Mouse (Mus musculus) embryonic facial prominence, embryonic 14.5 days (tissue): ENCODE data around the gene Mcat. TPM values are rescaled to one million over a fixed set of nuclear protein-coding genes. Genes with fewer than 3 reads are reported as not detected.

Experiments
- ATAC-seq: fragments of 200-750 bp; cut with Nextera tagmentation; 2 replicates; pipeline ENCODE4 v1.8.0; 2017; ENCODE audit warnings: low read depth, moderate number of reproducible peaks, moderate TSS enrichment
- DNase-seq: peaks from one replicate; pipeline ENCODE4 v3.0.0-alpha.2; 2015; ENCODE audit warnings: low spot score
- H3K27ac ChIP-seq: fragments of 300-500 bp; sonication (generic); replicated peaks from 2 replicates; pipeline ENCODE4 v1.5.1; 2014; ENCODE audit warnings: low read depth, mild to moderate bottlenecking, low read length, moderate library complexity
- H3K27me3 ChIP-seq: fragments of 300-500 bp; sonication (generic); replicated peaks from 2 replicates; pipeline ENCODE4 v1.6.1; 2014; ENCODE audit warnings: low read length; ENCODE audit not compliant: control insufficient read depth, insufficient read depth
- H3K36me3 ChIP-seq: fragments of 300-500 bp; sonication (generic); 2 replicates; pipeline ENCODE4 v1.6.1; 2014; ENCODE audit warnings: low read length, mixed read lengths; ENCODE audit not compliant: control insufficient read depth, insufficient read depth
- H3K4me1 ChIP-seq: fragments of 300-500 bp; sonication (generic); 2 replicates; pipeline ENCODE4 v1.6.1; 2014; ENCODE audit warnings: antibody characterized with exemption, low read length; ENCODE audit not compliant: control insufficient read depth, insufficient read depth
- H3K4me2 ChIP-seq: fragments of 300-500 bp; sonication (generic); 2 replicates; pipeline ENCODE4 v1.6.1; 2014; ENCODE audit warnings: low read depth, mild to moderate bottlenecking, low read length, moderate library complexity, mixed read lengths
- H3K4me3 ChIP-seq: fragments of 300-500 bp; sonication (generic); 2 replicates; pipeline ENCODE4 v1.5.1; 2014; ENCODE audit warnings: low read depth, mild to moderate bottlenecking, low read length
- H3K9ac ChIP-seq: fragments of 300-500 bp; sonication (generic); 2 replicates; pipeline ENCODE4 v1.6.1; 2014; ENCODE audit warnings: low read depth, mild to moderate bottlenecking, low read length, moderate library complexity, mixed read lengths
- H3K9me3 ChIP-seq: fragments of 300-500 bp; sonication (generic); 2 replicates; pipeline ENCODE4 v1.6.1; 2016; ENCODE audit warnings: low read length; ENCODE audit not compliant: control insufficient read depth
- WGBS: fragments of 180-500 bp; shearing (Covaris S2); extraction: QIAGEN DNeasy Blood & Tissue Kit; methylation state at CpG from one replicate; pipeline ENCODE4 v1.1.7; 2014; 5-methylcytosine and 5-hydroxymethylcytosine counted together
- polyA plus RNA-seq: library from polyadenylated mRNA; unstranded; fragments of >200 nt; fragmentation: Nextera tagmentation; extraction: Ambion mirVana; gene quantifications from 2 replicates; pipeline ENCODE4 v1.2.1, GENCODE M21; 2014

Gene Mcat
- 34.9 and 37.1 TPM in 2 replicates for polyA plus RNA-seq

- DNase-seq (no peak), ATAC-seq (0 out of 2 replicates have a peak, but pooled peaks have one; percentile 35)
- Histone ChIP-seq H3K9me3 (no peaks in the 10 kb centered on the region), H3K4me3 (peak within 1 kb of the TSS; percentile 45), H3K36me3 (no peaks in the 10 kb centered on the region), H3K9ac (peak within 1 kb of the TSS; percentile 58), H3K4me2 (peak within 1 kb of the TSS; percentile 97), H3K27me3 (no peaks in the 10 kb centered on the region), H3K27ac (peak within 1 kb of the TSS; percentile 44), H3K4me1 (peaks cover 11% of the 10 kb centered on the region; the same call in 1 of the 2 replicates)
- WGBS = under 1% methylated on average over 19 of the region's 28 CpGs
Observed at GRCm38 (mm10) chr15:83563327-83563856, at the start of gene Mcat, which contains the start of gene Tspo. TSS of gene Mcat (minus strand) at chr15:83563787. TSS of gene Tspo (plus strand) at chr15:83563592.

GRCm38 (mm10) chr15:83607115-83607802 is 43.7 kb upstream of the Mcat start:
- H3K27ac ChIP-seq = no peak overlapping the region
- 54% methylated on average over 14 of the region's 15 CpGs for WGBS
- no peaks in the 10 kb centered on the region for H3K27me3 ChIP-seq
- H3K36me3 ChIP-seq = no peaks in the 10 kb centered on the region
- peak; percentile 61 for DNase-seq
- no peaks in the 10 kb centered on the region for H3K9me3 ChIP-seq
- no peaks in the 10 kb centered on the region for H3K4me1 ChIP-seq
- ATAC-seq = peak; percentile 49; the same call in 1 of the 2 replicates
- H3K4me3 ChIP-seq = no peak overlapping the region
- no peak overlapping the region for H3K9ac ChIP-seq
- no peak overlapping the region for H3K4me2 ChIP-seq

DNA sequence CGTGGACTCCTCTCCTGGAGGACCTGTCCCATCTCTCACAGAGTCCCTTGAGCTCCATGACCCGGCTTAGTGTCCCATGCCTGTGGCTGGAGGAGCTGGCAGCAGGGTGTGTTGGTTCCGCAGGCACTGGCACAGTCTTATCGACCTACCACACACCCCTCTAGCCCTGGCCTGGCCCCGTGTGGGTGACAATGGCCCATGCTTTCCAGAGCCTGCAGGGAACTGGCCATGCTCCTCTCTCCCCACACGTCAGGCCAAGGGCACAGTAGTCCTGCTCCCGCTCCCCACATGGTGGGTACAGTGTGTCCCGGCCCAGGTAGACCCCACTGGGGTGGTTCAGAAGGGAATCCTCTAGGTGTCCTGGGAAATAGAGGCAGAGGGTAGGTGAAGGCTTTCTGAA is 43.1 kb upstream of the Mcat start:
- Histone ChIP-seq H3K27me3 (no peaks in the 10 kb centered on the region), H3K4me2 (no peak overlapping the region), H3K27ac (no peak overlapping the region), H3K9ac (no peak overlapping the region), H3K4me1 (no peaks in the 10 kb centered on the region), H3K4me3 (no peak overlapping the region), H3K36me3 (no peaks in the 10 kb centered on the region), H3K9me3 (no peaks in the 10 kb centered on the region)
- 90% methylated on average over 8 of the region's 8 CpGs for WGBS
- ATAC-seq (no peak), DNase-seq (no peak)

DNA sequence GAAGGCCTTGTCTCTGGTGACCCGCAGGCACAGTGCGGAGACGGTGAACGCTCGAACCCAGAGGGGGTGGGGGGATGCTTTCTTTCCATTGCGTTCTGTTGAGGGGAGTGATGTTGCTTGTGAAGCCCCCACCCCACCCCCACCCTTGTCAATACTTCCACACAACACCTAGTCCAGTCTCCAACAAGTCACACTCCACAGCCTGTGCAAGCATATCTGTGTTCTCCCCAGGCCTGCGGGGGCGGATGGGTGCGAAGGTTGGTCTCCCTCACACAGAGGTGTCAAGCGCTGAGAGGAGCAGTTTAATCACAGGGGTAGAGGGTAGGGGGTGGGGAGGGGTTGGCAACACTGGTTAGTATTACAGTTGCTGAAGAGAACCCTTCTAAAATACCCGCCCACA is 42.6 kb upstream of the Mcat start:
- WGBS = 91% methylated on average over 11 of the region's 11 CpGs

GRCm38 (mm10) chr15:83603426-83603825 is 39.8 kb upstream of the Mcat start:
- 97% methylated on average over 7 of the region's 7 CpGs for WGBS
- Histone ChIP-seq H3K36me3 (no peaks in the 10 kb centered on the region), H3K4me3 (no peak overlapping the region), H3K4me1 (no peaks in the 10 kb centered on the region), H3K27me3 (no peaks in the 10 kb centered on the region), H3K9ac (no peak overlapping the region), H3K4me2 (no peak overlapping the region), H3K9me3 (no peaks in the 10 kb centered on the region), H3K27ac (no peak overlapping the region)
- no peak for DNase-seq
- ATAC-seq = no peak

More for the DNA sequence above, 42.6 kb upstream of the Mcat start:
- Histone ChIP-seq H3K4me2 (no peak overlapping the region), H3K9ac (no peak overlapping the region), H3K27me3 (no peaks in the 10 kb centered on the region), H3K4me1 (no peaks in the 10 kb centered on the region), H3K4me3 (no peak overlapping the region), H3K9me3 (no peaks in the 10 kb centered on the region), H3K27ac (no peak overlapping the region), H3K36me3 (no peaks in the 10 kb centered on the region)
- ATAC-seq (no peak), DNase-seq (no peak)

- Histone ChIP-seq H3K36me3 (no peaks in the 10 kb centered on the region), H3K4me1 (no peaks in the 10 kb centered on the region), H3K27me3 (no peaks in the 10 kb centered on the region), H3K4me2 (no peak overlapping the region), H3K9me3 (no peaks in the 10 kb centered on the region), H3K9ac (no peak overlapping the region), H3K4me3 (no peak overlapping the region), H3K27ac (no peak overlapping the region)
- 96% methylated on average over 1 of the region's 1 CpGs for WGBS
- no peak for DNase-seq
- ATAC-seq = no peak
Observed at GRCm38 (mm10) chr15:83603046-83603396, 39.4 kb upstream of the Mcat start.

- ATAC-seq = no peak
- H3K4me2 ChIP-seq = no peak overlapping the region
- no peak overlapping the region for H3K4me3 ChIP-seq
- H3K4me1 ChIP-seq = no peaks in the 10 kb centered on the region
- H3K27ac ChIP-seq = no peak overlapping the region
- no peaks in the 10 kb centered on the region for H3K36me3 ChIP-seq
- no peaks in the 10 kb centered on the region for H3K9me3 ChIP-seq
- no peak overlapping the region for H3K9ac ChIP-seq
- WGBS = 75% methylated on average over 13 of the region's 13 CpGs
- H3K27me3 ChIP-seq = no peaks in the 10 kb centered on the region
- DNase-seq = peak; percentile 45
Observed at GRCm38 (mm10) chr15:83602372-83603045, 38.9 kb upstream of the Mcat start.

DNA sequence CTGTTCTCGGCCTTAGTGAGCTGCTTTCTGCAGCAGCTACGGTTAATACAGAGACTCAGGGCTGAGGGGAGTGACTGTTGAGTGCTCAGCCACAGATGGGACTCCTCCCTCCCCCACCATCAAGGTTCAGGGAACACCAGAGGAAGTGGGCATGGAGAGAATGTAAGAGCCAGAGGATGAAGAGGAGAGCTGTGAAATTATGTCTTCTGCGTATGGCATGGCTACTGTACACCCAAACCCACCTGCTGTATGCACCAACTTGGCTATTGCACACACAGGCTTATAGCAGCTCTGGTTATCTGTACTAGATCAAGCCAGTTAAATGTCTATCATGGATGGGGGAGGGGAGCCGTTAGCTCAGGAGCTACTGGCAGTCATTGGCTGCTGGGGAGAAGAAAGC is 37.6 kb upstream of the Mcat start:
- no peak overlapping the region for H3K9ac ChIP-seq
- DNase-seq (no peak), ATAC-seq (no peak)
- no peak overlapping the region for H3K27ac ChIP-seq
- 63% methylated on average over 4 of the region's 4 CpGs for WGBS
- no peaks in the 10 kb centered on the region for H3K36me3 ChIP-seq
- no peak overlapping the region for H3K4me3 ChIP-seq
- no peaks in the 10 kb centered on the region for H3K4me1 ChIP-seq
- no peak overlapping the region for H3K4me2 ChIP-seq
- no peaks in the 10 kb centered on the region for H3K9me3 ChIP-seq
- H3K27me3 ChIP-seq = no peaks in the 10 kb centered on the region
